Mouse (Mus musculus): ENCODE data around the gene Susd1. TPM values are rescaled to one million over a fixed set of nuclear protein-coding genes. Genes with fewer than 3 reads are reported as not detected.
A peak's percentile ranks its signal among the peaks of the same experiment; 100 is the strongest.

The Susd1 gene
- total and polyA plus RNA-seq, 3 experiments, result 2.4 to 51.5 (median 35.5) TPM

GRCm38 (mm10) chr4:59363041-59363440 lies 75.4 kb downstream of the Susd1 start:
- no peaks in the 10 kb centered on the region for H3K27me3 ChIP-seq (ENCODE audit: insufficient read depth, low read length)
- H3K36me3 ChIP-seq (replicated peaks), result peaks cover 67% of the 10 kb centered on the region
- peaks cover 30% of the 10 kb centered on the region for H3K4me1 ChIP-seq (ENCODE audit: insufficient read depth, low read depth, low read length)
- ATAC-seq (ENCODE audit: extremely low read depth, insufficient number of reproducible peaks, low FRiP score, poor library complexity, severe bottlenecking), result no peak
- no peak for TF ChIP-seq GATA2 (IDR thresholded peaks at IDR 0.05; ENCODE audit: borderline replicate concordance, low read depth, low read length)
- TF ChIP-seq POLR2AphosphoS5 (IDR thresholded peaks at IDR 0.05; ENCODE audit: insufficient replicate concordance, low read depth, low read length), result no peak
- TF ChIP-seq GATA1 (IDR thresholded peaks at IDR 0.05; ENCODE audit: borderline replicate concordance, low read length), result no peak
- TF ChIP-seq CTCF (IDR thresholded peaks at IDR 0.05; ENCODE audit: low read depth, low read length), result no peak
- no peak for TF ChIP-seq TAL1 (conservative IDR thresholded peaks at IDR 0.05; ENCODE audit: low read depth, low read length)
- no peak for DNase-seq (ENCODE audit: low spot score)
- H3K9me3 ChIP-seq (replicated peaks), result no peaks in the 10 kb centered on the region
- no peak overlapping the region for H3K4me3 ChIP-seq (ENCODE audit: low read depth, low read length)

- peaks cover 67% of the 10 kb centered on the region for H3K36me3 ChIP-seq (replicated peaks)
- peaks cover 30% of the 10 kb centered on the region for H3K4me1 ChIP-seq (ENCODE audit: insufficient read depth, low read depth, low read length)
- ATAC-seq (ENCODE audit: extremely low read depth, insufficient number of reproducible peaks, low FRiP score, poor library complexity, severe bottlenecking) (peak; percentile 49; the same call in 1 of the 2 replicates), DNase-seq (ENCODE audit: low spot score) (peak; percentile 57)
- no peaks in the 10 kb centered on the region for H3K9me3 ChIP-seq (replicated peaks)
- H3K27me3 ChIP-seq (ENCODE audit: insufficient read depth, low read length), result no peaks in the 10 kb centered on the region
- TF ChIP-seq GATA1 (IDR thresholded peaks at IDR 0.05; ENCODE audit: borderline replicate concordance, low read length) (no peak), CTCF (IDR thresholded peaks at IDR 0.05; ENCODE audit: low read depth, low read length) (peak; percentile 80)
- H3K4me3 ChIP-seq (ENCODE audit: low read depth, low read length), result no peak overlapping the region
These were observed 77.7 kb downstream of the Susd1 start for GRCm38 (mm10) chr4:59360704-59361103.

- no peaks in the 10 kb centered on the region for H3K9me3 ChIP-seq (replicated peaks)
- TF ChIP-seq TAL1 (conservative IDR thresholded peaks at IDR 0.05; ENCODE audit: low read depth, low read length), result no peak
- no peaks in the 10 kb centered on the region for H3K27me3 ChIP-seq (ENCODE audit: insufficient read depth, low read length)
- H3K4me1 ChIP-seq (ENCODE audit: insufficient read depth, low read depth, low read length), result peaks cover 30% of the 10 kb centered on the region
- ATAC-seq (ENCODE audit: extremely low read depth, insufficient number of reproducible peaks, low FRiP score, poor library complexity, severe bottlenecking) (no peak), DNase-seq (ENCODE audit: low spot score) (no peak)
- no peak overlapping the region for H3K4me3 ChIP-seq (ENCODE audit: low read depth, low read length)
- peaks cover 64% of the 10 kb centered on the region for H3K36me3 ChIP-seq (replicated peaks)
These were observed 78.5 kb downstream of the Susd1 start for GRCm38 (mm10) chr4:59359921-59360320.

GRCm38 (mm10) chr4:59358960-59359359 lies 79.5 kb downstream of the Susd1 start:
- Histone ChIP-seq H3K4me3 (ENCODE audit: low read depth, low read length) (no peak overlapping the region), H3K36me3 (replicated peaks) (peaks cover 63% of the 10 kb centered on the region), H3K9me3 (replicated peaks) (no peaks in the 10 kb centered on the region), H3K27me3 (ENCODE audit: insufficient read depth, low read length) (no peaks in the 10 kb centered on the region), H3K4me1 (ENCODE audit: insufficient read depth, low read depth, low read length) (peaks cover 28% of the 10 kb centered on the region)
- no peak for DNase-seq (ENCODE audit: low spot score)
- no peak for TF ChIP-seq GATA1 (IDR thresholded peaks at IDR 0.05; ENCODE audit: borderline replicate concordance, low read length)
- TF ChIP-seq GATA2 (IDR thresholded peaks at IDR 0.05; ENCODE audit: borderline replicate concordance, low read depth, low read length), result no peak
- TF ChIP-seq TAL1 (conservative IDR thresholded peaks at IDR 0.05; ENCODE audit: low read depth, low read length), result no peak
- no peak for TF ChIP-seq POLR2AphosphoS5 (IDR thresholded peaks at IDR 0.05; ENCODE audit: insufficient replicate concordance, low read depth, low read length)
- TF ChIP-seq CTCF (IDR thresholded peaks at IDR 0.05; ENCODE audit: low read depth, low read length), result no peak
- no peak for ATAC-seq (ENCODE audit: extremely low read depth, insufficient number of reproducible peaks, low FRiP score, poor library complexity, severe bottlenecking)

- ATAC-seq (ENCODE audit: extremely low read depth, insufficient number of reproducible peaks, low FRiP score, poor library complexity, severe bottlenecking) (no peak), DNase-seq (ENCODE audit: low spot score) (no peak)
- H3K4me3 ChIP-seq (ENCODE audit: low read depth, low read length), result no peak overlapping the region
- H3K9me3 ChIP-seq (replicated peaks), result no peaks in the 10 kb centered on the region
- H3K36me3 ChIP-seq (replicated peaks), result peaks cover 69% of the 10 kb centered on the region
- H3K27me3 ChIP-seq (ENCODE audit: insufficient read depth, low read length), result no peaks in the 10 kb centered on the region
- peaks cover 21% of the 10 kb centered on the region for H3K4me1 ChIP-seq (ENCODE audit: insufficient read depth, low read depth, low read length)
- TF ChIP-seq GATA2 (IDR thresholded peaks at IDR 0.05; ENCODE audit: borderline replicate concordance, low read depth, low read length), result no peak
- no peak for TF ChIP-seq CTCF (IDR thresholded peaks at IDR 0.05; ENCODE audit: low read depth, low read length)
- no peak for TF ChIP-seq TAL1 (conservative IDR thresholded peaks at IDR 0.05; ENCODE audit: low read depth, low read length)
- TF ChIP-seq POLR2AphosphoS5 (IDR thresholded peaks at IDR 0.05; ENCODE audit: insufficient replicate concordance, low read depth, low read length), result no peak
- TF ChIP-seq GATA1 (IDR thresholded peaks at IDR 0.05; ENCODE audit: borderline replicate concordance, low read length), result no peak
These were observed 83.0 kb downstream of the Susd1 start for GRCm38 (mm10) chr4:59355421-59355820.

GRCm38 (mm10) chr4:59354666-59355065 lies 83.8 kb downstream of the Susd1 start:
- H3K27me3 ChIP-seq (ENCODE audit: insufficient read depth, low read length), result no peaks in the 10 kb centered on the region
- H3K4me3 ChIP-seq (ENCODE audit: low read depth, low read length), result no peak overlapping the region
- peaks cover 68% of the 10 kb centered on the region for H3K36me3 ChIP-seq (replicated peaks)
- TF ChIP-seq CTCF (IDR thresholded peaks at IDR 0.05; ENCODE audit: low read depth, low read length) (no peak), GATA1 (IDR thresholded peaks at IDR 0.05; ENCODE audit: borderline replicate concordance, low read length) (no peak), GATA2 (IDR thresholded peaks at IDR 0.05; ENCODE audit: borderline replicate concordance, low read depth, low read length) (no peak), TAL1 (conservative IDR thresholded peaks at IDR 0.05; ENCODE audit: low read depth, low read length) (no peak), POLR2AphosphoS5 (IDR thresholded peaks at IDR 0.05; ENCODE audit: insufficient replicate concordance, low read depth, low read length) (no peak)
- DNase-seq (ENCODE audit: low spot score) (no peak), ATAC-seq (ENCODE audit: extremely low read depth, insufficient number of reproducible peaks, low FRiP score, poor library complexity, severe bottlenecking) (no peak)
- no peaks in the 10 kb centered on the region for H3K9me3 ChIP-seq (replicated peaks)
- peaks cover 17% of the 10 kb centered on the region for H3K4me1 ChIP-seq (ENCODE audit: insufficient read depth, low read depth, low read length)

- no peaks in the 10 kb centered on the region for H3K27me3 ChIP-seq (ENCODE audit: insufficient read depth, low read length)
- no peak for ATAC-seq (ENCODE audit: extremely low read depth, insufficient number of reproducible peaks, low FRiP score, poor library complexity, severe bottlenecking)
- H3K4me3 ChIP-seq (ENCODE audit: low read depth, low read length), result no peak overlapping the region
- peaks cover 12% of the 10 kb centered on the region for H3K4me1 ChIP-seq (ENCODE audit: insufficient read depth, low read depth, low read length)
- TF ChIP-seq POLR2AphosphoS5 (IDR thresholded peaks at IDR 0.05; ENCODE audit: insufficient replicate concordance, low read depth, low read length) (no peak), GATA1 (IDR thresholded peaks at IDR 0.05; ENCODE audit: borderline replicate concordance, low read length) (no peak), TAL1 (conservative IDR thresholded peaks at IDR 0.05; ENCODE audit: low read depth, low read length) (no peak), CTCF (IDR thresholded peaks at IDR 0.05; ENCODE audit: low read depth, low read length) (no peak), GATA2 (IDR thresholded peaks at IDR 0.05; ENCODE audit: borderline replicate concordance, low read depth, low read length) (no peak)
- no peaks in the 10 kb centered on the region for H3K9me3 ChIP-seq (replicated peaks)
- DNase-seq (ENCODE audit: low spot score), result no peak
- H3K36me3 ChIP-seq (replicated peaks), result peaks cover 52% of the 10 kb centered on the region
These were observed 86.5 kb downstream of the Susd1 start for GRCm38 (mm10) chr4:59351938-59352337.

Data from G1E (cell line).